Mouse (Mus musculus) myocyte (in vitro differentiated cells): ENCODE results near the gene Kazn. TPM values are rescaled to one million over a fixed set of nuclear protein-coding genes. Genes with fewer than 3 reads are reported as not detected.

Experiments used
- H3K27me3 ChIP-seq: one replicate; pipeline ENCODE4 v1.6.1; 2011; ENCODE audit not compliant: control insufficient read depth, insufficient read depth, insufficient read length
- H3K36me3 ChIP-seq: one replicate; pipeline ENCODE4 v1.6.1; 2011; ENCODE audit not compliant: control insufficient read depth, insufficient read depth
- H3K4me2 ChIP-seq: one replicate; pipeline ENCODE4 v1.6.1; 2011; ENCODE audit warnings: low read depth, control low read depth
- H3K4me3 ChIP-seq: one replicate; pipeline ENCODE4 v1.5.1; 2011; ENCODE audit warnings: mild to moderate bottlenecking, control low read depth, moderate library complexity
- H3K79me2 ChIP-seq: one replicate; pipeline ENCODE4 v1.6.1; 2011; ENCODE audit not compliant: control insufficient read depth, insufficient read depth
- H3ac ChIP-seq: one replicate; pipeline ENCODE4 v1.6.1; 2011; ENCODE audit not compliant: control insufficient read depth, insufficient read length
- CEBPB ChIP-seq: IDR thresholded peaks from 2 replicates; pipeline ENCODE4 v1.6.1; 2011; ENCODE audit warnings: mild to moderate bottlenecking, moderate library complexity; ENCODE audit not compliant: poor library complexity, insufficient read depth, severe bottlenecking
- E2F4 ChIP-seq: IDR thresholded peaks from one replicate; pipeline ENCODE4 v1.6.1; 2011; ENCODE audit warnings: mild to moderate bottlenecking, control low read depth, moderate library complexity; ENCODE audit not compliant: insufficient read depth
- MAX ChIP-seq: IDR thresholded peaks from one replicate; pipeline ENCODE4 v1.6.1; 2011; ENCODE audit warnings: low read depth, mild to moderate bottlenecking, control low read depth
- MYOD1 ChIP-seq, 3 experiments: IDR thresholded peaks; one replicate each; pipeline ENCODE4 v1.6.1; 2011; ENCODE audit warnings: control low read depth in 2 of 3, low read depth in 2 of 3, mild to moderate bottlenecking in 2 of 3, moderate library complexity in 1 of 3; ENCODE audit not compliant: insufficient read length in 2 of 3, control insufficient read depth in 1 of 3
- MYOG ChIP-seq, 3 experiments: IDR thresholded peaks; one replicate each; pipeline ENCODE4 v1.6.1; 2011; ENCODE audit warnings: control low read depth in 2 of 3, low read depth in 2 of 3, mild to moderate bottlenecking in 2 of 3; ENCODE audit not compliant: insufficient read length in 2 of 3, control insufficient read depth in 1 of 3, insufficient read depth in 1 of 3
- POLR2A ChIP-seq: IDR thresholded peaks from one replicate; pipeline ENCODE4 v1.6.1; 2011; ENCODE audit warnings: low read depth, mild to moderate bottlenecking, control low read depth, moderate library complexity; ENCODE audit not compliant: insufficient read length
- POLR2AphosphoS2 ChIP-seq: IDR thresholded peaks from one replicate; pipeline ENCODE4 v1.6.1; 2011; ENCODE audit warnings: low read depth, control low read depth; ENCODE audit not compliant: insufficient read length
- REST ChIP-seq: IDR thresholded peaks from one replicate; pipeline ENCODE4 v1.6.1; 2011; ENCODE audit warnings: mild to moderate bottlenecking, control low read depth, moderate library complexity; ENCODE audit not compliant: insufficient read depth, insufficient read length
- SRF ChIP-seq: IDR thresholded peaks from one replicate; pipeline ENCODE4 v1.6.1; 2011; ENCODE audit warnings: low read depth; ENCODE audit not compliant: control insufficient read depth, insufficient read length
- TCF12 ChIP-seq: IDR thresholded peaks from one replicate; pipeline ENCODE4 v1.6.1; 2011; ENCODE audit warnings: mild to moderate bottlenecking, control low read depth; ENCODE audit not compliant: poor library complexity, insufficient read depth, severe bottlenecking
- TCF3 ChIP-seq: IDR thresholded peaks from one replicate; pipeline ENCODE4 v1.6.1; 2011; ENCODE audit warnings: low read depth, control low read depth; ENCODE audit not compliant: insufficient read length
- USF1 ChIP-seq: IDR thresholded peaks from one replicate; pipeline ENCODE4 v1.6.1; 2011; ENCODE audit warnings: low read depth, mild to moderate bottlenecking, control low read depth, moderate library complexity
- polyA plus RNA-seq: library from polyadenylated mRNA; unstranded; fragments of >200 nt; fragmentation: generic; extraction: Trizol; gene quantifications from one replicate; pipeline ENCODE4 v1.2.1, GENCODE M21; 2012; ENCODE audit warnings: missing spikeins

Kazn gene
- polyA plus RNA-seq, 1 experiment: not detected

DNA sequence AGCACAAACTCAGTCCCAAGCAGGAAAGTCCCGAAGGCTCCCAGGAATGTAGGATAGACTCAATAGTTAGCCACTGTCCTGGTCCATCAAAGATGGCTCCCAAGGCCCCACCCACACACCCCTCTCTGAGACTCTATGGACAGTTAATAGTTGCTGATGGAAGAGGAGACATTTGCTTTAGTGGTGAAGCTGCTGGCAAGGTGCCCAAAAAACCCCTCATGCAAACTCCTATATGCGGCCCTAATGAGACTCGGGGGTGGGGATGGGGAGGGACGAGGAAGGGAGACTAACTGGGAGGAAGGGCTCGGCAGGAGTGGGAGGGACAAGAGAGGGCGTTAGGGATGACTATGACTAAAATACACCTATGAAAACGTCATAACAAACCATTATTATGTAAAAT, 29.7 kb downstream of the Kazn start:
- H3K4me3 ChIP-seq: no peak overlapping the region
- no peak overlapping the region for H3K4me2 ChIP-seq
- H3K27me3 ChIP-seq: no peaks in the 10 kb centered on the region
- no peak for TF ChIP-seq CEBPB
- TF ChIP-seq MAX: no peak
- no peak for TF ChIP-seq POLR2A
- no peak for TF ChIP-seq POLR2AphosphoS2
- no peak for TF ChIP-seq TCF3
- no peak for TF ChIP-seq MYOG (IDR thresholded peaks at IDR 0.05; ENCODE audit: control insufficient read depth in 1 of 3, insufficient read depth in 1 of 3, insufficient read length in 2 of 3, low read depth in 2 of 3)
- no peak for TF ChIP-seq USF1
- no peak for TF ChIP-seq SRF
- TF ChIP-seq E2F4: no peak
- TF ChIP-seq TCF12: no peak
- TF ChIP-seq MYOD1 (IDR thresholded peaks at IDR 0.05; ENCODE audit: control insufficient read depth in 1 of 3, insufficient read length in 2 of 3, low read depth in 2 of 3): no peak
- TF ChIP-seq REST: no peak
- no peaks in the 10 kb centered on the region for H3K36me3 ChIP-seq
- no peaks in the 10 kb centered on the region for H3K79me2 ChIP-seq
- no peak overlapping the region for H3ac ChIP-seq

DNA sequence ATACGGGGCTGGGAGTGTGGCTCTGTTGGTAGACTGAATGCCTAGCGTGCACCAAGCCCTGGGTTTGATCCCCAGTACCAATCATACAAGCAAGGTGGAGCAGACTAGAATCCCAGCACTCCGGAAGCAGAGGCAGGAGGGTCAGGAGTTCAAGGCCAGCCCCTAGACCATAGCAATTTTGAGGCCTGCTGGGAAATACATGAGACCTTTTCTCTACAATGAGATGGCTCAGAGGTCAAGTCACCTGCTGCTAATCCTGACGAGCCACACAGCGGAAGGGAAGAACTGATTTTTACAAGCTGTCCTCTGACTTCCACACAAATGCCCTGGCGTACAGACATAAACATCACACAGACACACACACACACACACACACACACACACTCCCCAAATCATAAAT, 33.5 kb downstream of the Kazn start:
- no peak for TF ChIP-seq TCF3
- TF ChIP-seq USF1: no peak
- no peak for TF ChIP-seq SRF
- no peak for TF ChIP-seq E2F4
- TF ChIP-seq MAX: no peak
- TF ChIP-seq MYOG (IDR thresholded peaks at IDR 0.05; ENCODE audit: control insufficient read depth in 1 of 3, insufficient read depth in 1 of 3, insufficient read length in 2 of 3, low read depth in 2 of 3): no peak
- no peak for TF ChIP-seq TCF12
- TF ChIP-seq POLR2AphosphoS2: no peak
- no peak for TF ChIP-seq POLR2A
- TF ChIP-seq MYOD1 (IDR thresholded peaks at IDR 0.05; ENCODE audit: control insufficient read depth in 1 of 3, insufficient read length in 2 of 3, low read depth in 2 of 3): no peak
- no peak for TF ChIP-seq CEBPB
- H3K79me2 ChIP-seq: no peaks in the 10 kb centered on the region
- H3K4me3 ChIP-seq: no peak overlapping the region
- H3K27me3 ChIP-seq: no peaks in the 10 kb centered on the region
- no peak overlapping the region for H3ac ChIP-seq
- no peak overlapping the region for H3K4me2 ChIP-seq
- H3K36me3 ChIP-seq: no peaks in the 10 kb centered on the region

DNA sequence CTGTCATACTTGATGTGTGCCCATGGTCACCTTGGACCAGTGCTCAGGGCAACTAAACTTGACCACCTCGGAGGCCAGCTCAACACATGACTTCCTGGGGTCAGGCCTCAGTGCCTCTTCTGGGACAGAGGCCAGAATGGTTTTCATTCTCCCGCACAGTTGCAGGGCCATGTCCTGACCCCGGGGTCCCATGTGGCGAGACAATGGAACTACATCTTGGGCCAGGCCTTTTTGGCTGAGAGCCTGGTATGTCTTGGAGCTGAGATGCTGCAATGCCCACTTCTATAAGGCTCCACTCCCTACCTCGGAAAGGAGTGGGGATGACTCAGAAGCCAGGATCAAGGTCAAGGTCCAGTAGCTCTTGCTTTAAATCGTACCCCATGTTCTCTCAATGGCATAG, 42.6 kb downstream of the Kazn start:
- Histone ChIP-seq H3K4me2 (no peak overlapping the region), H3ac (no peak overlapping the region), H3K4me3 (no peak overlapping the region), H3K79me2 (no peaks in the 10 kb centered on the region), H3K27me3 (no peaks in the 10 kb centered on the region), H3K36me3 (no peaks in the 10 kb centered on the region)
- TF ChIP-seq CEBPB (no peak), TCF12 (no peak), SRF (no peak), POLR2AphosphoS2 (no peak), REST (no peak), MYOD1 (IDR thresholded peaks at IDR 0.05; ENCODE audit: control insufficient read depth in 1 of 3, insufficient read length in 2 of 3, low read depth in 2 of 3) (no peak), MYOG (IDR thresholded peaks at IDR 0.05; ENCODE audit: control insufficient read depth in 1 of 3, insufficient read depth in 1 of 3, insufficient read length in 2 of 3, low read depth in 2 of 3) (no peak), E2F4 (no peak), USF1 (no peak), MAX (no peak)

DNA sequence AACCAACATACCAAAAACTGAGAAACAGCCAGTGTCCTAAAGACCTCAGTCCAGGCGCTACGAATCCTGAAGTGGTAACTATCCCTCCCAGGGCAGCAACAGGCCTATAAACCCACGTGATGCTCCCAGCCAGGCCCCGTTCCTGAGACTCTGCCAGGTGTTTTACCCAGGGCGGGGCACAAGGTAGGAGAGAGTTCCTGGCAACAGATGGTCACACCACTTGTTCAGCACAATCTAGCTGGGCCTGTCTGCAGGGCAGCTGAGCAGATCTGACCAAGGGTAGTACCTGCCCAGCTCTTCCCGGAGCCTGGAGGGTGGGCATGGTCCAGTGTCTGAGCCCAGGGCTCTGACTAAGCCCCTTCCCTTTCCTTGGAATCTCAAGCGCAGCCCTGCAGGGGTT, 45.4 kb downstream of the Kazn start:
- Histone ChIP-seq H3K27me3 (no peaks in the 10 kb centered on the region), H3K4me2 (no peak overlapping the region), H3K36me3 (no peaks in the 10 kb centered on the region), H3ac (no peak overlapping the region), H3K4me3 (no peak overlapping the region), H3K79me2 (no peaks in the 10 kb centered on the region)
- TF ChIP-seq CEBPB: no peak
- no peak for TF ChIP-seq MYOG (IDR thresholded peaks at IDR 0.05; ENCODE audit: control insufficient read depth in 1 of 3, insufficient read depth in 1 of 3, insufficient read length in 2 of 3, low read depth in 2 of 3)
- TF ChIP-seq TCF3: no peak
- no peak for TF ChIP-seq POLR2A
- TF ChIP-seq SRF: no peak
- TF ChIP-seq TCF12: no peak
- no peak for TF ChIP-seq POLR2AphosphoS2
- no peak for TF ChIP-seq MYOD1 (IDR thresholded peaks at IDR 0.05; ENCODE audit: control insufficient read depth in 1 of 3, insufficient read length in 2 of 3, low read depth in 2 of 3)
- no peak for TF ChIP-seq MAX
- TF ChIP-seq REST: no peak
- TF ChIP-seq E2F4: no peak

- Histone ChIP-seq H3K79me2 (no peaks in the 10 kb centered on the region), H3K36me3 (no peaks in the 10 kb centered on the region), H3ac (no peak overlapping the region), H3K27me3 (no peaks in the 10 kb centered on the region), H3K4me2 (no peak overlapping the region), H3K4me3 (no peak overlapping the region)
- TF ChIP-seq TCF12 (no peak), POLR2A (no peak), REST (no peak), E2F4 (no peak), TCF3 (no peak), MAX (no peak), CEBPB (no peak), POLR2AphosphoS2 (no peak)
Observed at GRCm38 (mm10) chr4:142193151-142193578, 46.0 kb downstream of the Kazn start.
